22 mouse cellular contexts compared by ENCODE assay signal in genomic region chr17:32426610-32427009, GRCm38 (mm10). TPM values are rescaled to one million over a fixed set of nuclear protein-coding genes. Genes with fewer than 3 reads are reported as not detected.
"Had no signal": no experiment of that assay in that cellular context is flagged by ENCODE, and none has a peak within 500 bp of the region (broad histone marks: within the 10 kb centered on the region; RNA-seq: fewer than 3 reads in every experiment).

No protein-coding gene starts in this region.

- H3K36me3 ChIP-seq: midbrain, embryonic 10.5 days; midbrain, embryonic 12.5 days; neural tube, embryonic 13.5 days; neural tube, embryonic 15.5 days had no signal

- H3K4me1 ChIP-seq: midbrain, embryonic 10.5 days; midbrain, embryonic 12.5 days; neural tube, embryonic 13.5 days; neural tube, embryonic 15.5 days had no signal

- H3K9me3 ChIP-seq: midbrain, embryonic 10.5 days; midbrain, embryonic 12.5 days; neural tube, embryonic 13.5 days; neural tube, embryonic 15.5 days had no signal

- DNase-seq: lung, adult 18-20 months; lung, embryonic 14.5 days; lung, postnatal 10 days; lung, postnatal 4 days; midbrain, embryonic 14.5 days; retina, postnatal 1 day; right cerebral cortex, adult 18-20 months; right cerebral cortex, postnatal 25 days; right cerebral cortex, postnatal 4 days; spleen, adult 18-20 months; thymus, adult 18-20 months; thymus, postnatal 25 days; thymus, postnatal 4 days had no signal

- H3K4me3 ChIP-seq: midbrain, embryonic 10.5 days; midbrain, embryonic 12.5 days; myocyte; neural tube, embryonic 13.5 days; neural tube, embryonic 15.5 days had no signal

- H3K4me2 ChIP-seq: lung, embryonic 14.5 days; midbrain, embryonic 12.5 days; neural tube, embryonic 13.5 days; neural tube, embryonic 15.5 days had no signal

- H3K9ac ChIP-seq: lung, embryonic 14.5 days; midbrain, embryonic 12.5 days; neural tube, embryonic 13.5 days; neural tube, embryonic 15.5 days had no signal

- H3K27me3 ChIP-seq: neural tube, embryonic 13.5 days; neural tube, embryonic 15.5 days had no signal

- H3K27ac ChIP-seq: midbrain, embryonic 10.5 days; midbrain, embryonic 12.5 days; neural tube, embryonic 13.5 days; neural tube, embryonic 15.5 days had no signal

- ATAC-seq: midbrain, embryonic 16.5 days had no signal

RNA-seq across cellular contexts. Expression of gene Pglyrp2, which starts 2.6 kb away (rescaled TPM):
- polyA plus RNA-seq: lung, embryonic 16.5 days; midbrain, embryonic 10.5 days; midbrain, embryonic 12.5 days; midbrain, embryonic 14.5 days; midbrain, embryonic 16.5 days; myocyte; neural tube, embryonic 11.5 days; neural tube, embryonic 13.5 days; neural tube, embryonic 15.5 days; stomach, embryonic 14.5 days had no signal

RNA-seq across cellular contexts. Expression of gene Rasal3, which starts 23.2 kb away (rescaled TPM):
- polyA plus RNA-seq: myocyte had no signal
